Mouse (Mus musculus) layer of hippocampus, adult 9-10 months (tissue): ENCODE data around the gene Kcnd2.
"Not testable (repeated sequence)": the region's sequence is repeated elsewhere in the genome, so short reads cannot be mapped to it uniquely, and the experiment has no call there.

Experiments
- DNase-seq: peaks from one replicate; pipeline ENCODE4 v3.0.0; 2022; ENCODE audit warnings: low spot score

Kcnd2 gene

GRCm38 (mm10) chr6:21215491-21216191 is at the start of gene Kcnd2:
TSS of gene Kcnd2 (plus strand) at chr6:21215503.
- DNase-seq, result no peak

- no peak for DNase-seq
These were observed 48.7 kb upstream of the Kcnd2 start for GRCm38 (mm10) chr6:21166611-21167010.

GRCm38 (mm10) chr6:21195341-21195740 is 20.0 kb upstream of the Kcnd2 start:
- DNase-seq, result no peak

- peak; percentile 74 for DNase-seq
These were observed 1.2 kb upstream of the Kcnd2 start for GRCm38 (mm10) chr6:21213865-21214672.

GRCm38 (mm10) chr6:21214673-21215490 is 421 bp upstream of the Kcnd2 start:
- DNase-seq, result peak; percentile 22

- no peak for DNase-seq
These were observed 1.1 kb downstream of the Kcnd2 start for GRCm38 (mm10) chr6:21216206-21217020.

GRCm38 (mm10) chr6:21217156-21217555 is 1.9 kb downstream of the Kcnd2 start:
- no peak for DNase-seq

GRCm38 (mm10) chr6:21226124-21226523 is 10.8 kb downstream of the Kcnd2 start:
- DNase-seq, result no peak

- no peak for DNase-seq
These were observed 43.7 kb downstream of the Kcnd2 start for GRCm38 (mm10) chr6:21259031-21259430.

- no peak for DNase-seq
These were observed 52.6 kb downstream of the Kcnd2 start for GRCm38 (mm10) chr6:21267897-21268296.

- no peak for DNase-seq
These were observed 62.1 kb downstream of the Kcnd2 start for GRCm38 (mm10) chr6:21277343-21277933.

GRCm38 (mm10) chr6:21304943-21305342 is 89.6 kb downstream of the Kcnd2 start:
- DNase-seq, result no peak

GRCm38 (mm10) chr6:21310159-21310558 is 94.9 kb downstream of the Kcnd2 start:
- no peak for DNase-seq

GRCm38 (mm10) chr6:21321407-21321806 is 106.1 kb downstream of the Kcnd2 start:
- DNase-seq, result no peak

- DNase-seq, result no peak
These were observed 106.9 kb downstream of the Kcnd2 start for GRCm38 (mm10) chr6:21322211-21322610.

GRCm38 (mm10) chr6:21325251-21325650 is 109.9 kb downstream of the Kcnd2 start:
- DNase-seq, result no peak

GRCm38 (mm10) chr6:21327081-21327737 is 111.9 kb downstream of the Kcnd2 start:
- no peak for DNase-seq

GRCm38 (mm10) chr6:21385298-21385697 is 170.0 kb downstream of the Kcnd2 start:
- not testable (repeated sequence) for DNase-seq

- DNase-seq, result no peak
These were observed 176.5 kb downstream of the Kcnd2 start for GRCm38 (mm10) chr6:21391776-21392175.

GRCm38 (mm10) chr6:21413656-21414055 is 198.4 kb downstream of the Kcnd2 start:
- DNase-seq, result no peak

GRCm38 (mm10) chr6:21418246-21418645 is 202.9 kb downstream of the Kcnd2 start:
- DNase-seq, result no peak
